Mouse (Mus musculus) layer of hippocampus, adult 2 months (tissue): ENCODE data around the gene Ttyh3. TPM values are rescaled to one million over a fixed set of nuclear protein-coding genes. Genes with fewer than 3 reads are reported as not detected.
A peak's percentile ranks its signal among the peaks of the same experiment; 100 is the strongest.

Source experiments
- DNase-seq, 2 experiments: peaks; one replicate each; pipeline ENCODE4 v3.0.0; 2022; ENCODE audit warnings: low spot score in 2 of 2
- H3K27ac ChIP-seq: fragments of 200-600 bp; 2 replicates; pipeline ENCODE4 v1.8.1; 2022
- H3K4me3 ChIP-seq: fragments of 200-600 bp; 2 replicates; pipeline ENCODE4 v1.8.1; 2022; ENCODE audit warnings: mild to moderate bottlenecking
- CTCF ChIP-seq: fragments of 200-600 bp; conservative IDR thresholded peaks from 2 replicates; pipeline ENCODE4 v1.8.1; 2022; ENCODE audit warnings: antibody characterized with exemption, mild to moderate bottlenecking, moderate library complexity
- total RNA-seq, 2 experiments: library from RNA; stranded (reverse); gene quantifications; 2 replicates each; pipeline ENCODE4 v1.2.3; 2021

Gene Ttyh3
- total RNA-seq, 2 experiments from 2014 or later: 187 to 201 TPM

- Histone ChIP-seq H3K27ac (peak overlapping the region; percentile 78), H3K4me3 (no peak overlapping the region)
- TF ChIP-seq CTCF: peak; percentile 83
- peak in 1 of 2 experiments; percentile 62 for DNase-seq
Measured at GRCm38 (mm10) chr5:140663621-140664180, 14.9 kb upstream of the Ttyh3 start.

- Histone ChIP-seq H3K27ac (peak overlapping the region; percentile 78), H3K4me3 (no peak overlapping the region)
- no peak for TF ChIP-seq CTCF
- no peak for DNase-seq
Measured at GRCm38 (mm10) chr5:140662741-140663592, 14.1 kb upstream of the Ttyh3 start.

- Histone ChIP-seq H3K27ac (peak overlapping the region; percentile 78), H3K4me3 (no peak overlapping the region)
- peak in 1 of 2 experiments; percentile 67 for DNase-seq
- TF ChIP-seq CTCF: no peak
Measured at GRCm38 (mm10) chr5:140661875-140662643, 13.2 kb upstream of the Ttyh3 start.

GRCm38 (mm10) chr5:140661427-140661826 is 12.6 kb upstream of the Ttyh3 start:
- DNase-seq: no peak
- peak overlapping the region; percentile 78 for H3K27ac ChIP-seq
- H3K4me3 ChIP-seq: no peak overlapping the region
- TF ChIP-seq CTCF: no peak

GRCm38 (mm10) chr5:140660398-140660797 is 11.6 kb upstream of the Ttyh3 start:
- TF ChIP-seq CTCF: no peak
- no peak for DNase-seq
- no peak overlapping the region for H3K4me3 ChIP-seq
- peak overlapping the region; percentile 89 for H3K27ac ChIP-seq

- DNase-seq: peak; percentile 67 to 85
- Histone ChIP-seq H3K4me3 (no peak overlapping the region), H3K27ac (peak overlapping the region; percentile 89)
- TF ChIP-seq CTCF: no peak
Measured at GRCm38 (mm10) chr5:140659607-140660272, 10.9 kb upstream of the Ttyh3 start.

- no peak for TF ChIP-seq CTCF
- Histone ChIP-seq H3K4me3 (no peak overlapping the region), H3K27ac (no peak overlapping the region)
- no peak for DNase-seq
Measured at GRCm38 (mm10) chr5:140654096-140654845, 5.4 kb upstream of the Ttyh3 start.

GRCm38 (mm10) chr5:140652587-140652986 is 3.8 kb upstream of the Ttyh3 start:
- no peak overlapping the region for H3K4me3 ChIP-seq
- TF ChIP-seq CTCF: no peak
- no peak for DNase-seq

GRCm38 (mm10) chr5:140651231-140651630 is 2.4 kb upstream of the Ttyh3 start:
- TF ChIP-seq CTCF: no peak
- H3K27ac ChIP-seq: 0 out of 2 replicates have a peak overlapping the region, but pooled peaks have one; percentile 10
- no peak for DNase-seq

More at GRCm38 (mm10) chr5:140652587-140652986, 3.8 kb upstream of the Ttyh3 start:
- no peak overlapping the region for H3K27ac ChIP-seq

GRCm38 (mm10) chr5:140649881-140650414 is 1.1 kb upstream of the Ttyh3 start:
- peak overlapping the region; percentile 85 for H3K27ac ChIP-seq
- no peak for TF ChIP-seq CTCF
- H3K4me3 ChIP-seq: no peak overlapping the region
- DNase-seq: no peak

More at GRCm38 (mm10) chr5:140651231-140651630, 2.4 kb upstream of the Ttyh3 start:
- H3K4me3 ChIP-seq: no peak overlapping the region

GRCm38 (mm10) chr5:140649101-140649667 is 353 bp upstream of the Ttyh3 start:
- H3K4me3 ChIP-seq: peak overlapping the region; percentile 65
- TF ChIP-seq CTCF: no peak
- peak overlapping the region; percentile 85 for H3K27ac ChIP-seq
- DNase-seq: peak; percentile 97 to 98
